Mouse (Mus musculus): ENCODE data around the gene Cntn4. TPM values are rescaled to one million over a fixed set of nuclear protein-coding genes. Genes with fewer than 3 reads are reported as not detected.

Cntn4 gene
- polyA plus RNA-seq, 1 experiment: 0.15 TPM

DNA sequence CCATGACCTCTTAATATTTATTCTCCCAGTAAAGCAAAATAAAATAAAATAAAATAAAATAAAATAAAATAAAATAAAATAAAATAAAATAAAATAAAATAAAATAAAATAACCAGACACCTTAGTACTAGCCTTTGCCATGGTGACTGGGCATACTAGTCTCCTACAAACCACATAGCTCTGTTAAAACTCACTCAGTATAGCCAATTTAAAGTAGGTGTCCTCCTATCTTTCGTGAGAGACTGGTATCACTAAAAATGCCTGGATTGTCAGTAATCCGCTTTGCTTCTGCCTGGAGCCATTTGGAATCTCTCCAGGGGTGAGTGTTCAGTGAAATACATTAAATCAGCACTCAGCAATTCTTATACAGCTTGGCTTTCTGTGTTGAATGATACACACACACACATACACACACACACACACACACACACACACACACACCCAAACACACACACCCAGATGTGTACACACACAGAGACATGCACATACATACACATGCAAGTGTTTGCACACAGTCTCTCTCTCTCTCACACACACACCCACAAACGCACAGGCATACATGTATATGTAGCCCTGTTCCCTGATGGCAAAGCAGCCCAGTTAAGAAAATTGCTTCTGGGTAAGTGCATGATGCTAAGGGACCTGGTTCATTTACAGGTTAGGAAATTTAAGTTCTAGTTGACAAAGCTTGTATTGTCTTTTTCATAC lies 776.8 kb downstream of the Cntn4 start:
- no peak for TF ChIP-seq CTCF (IDR thresholded peaks at IDR 0.05; ENCODE audit: control insufficient read depth, insufficient read depth, insufficient replicate concordance, low read depth, low read length)
- TF ChIP-seq POLR2A (IDR thresholded peaks at IDR 0.05; ENCODE audit: control insufficient read depth, low read depth, low read length): no peak
- Histone ChIP-seq H3K36me3 (ENCODE audit: control insufficient read depth, insufficient read depth, low read length) (no peaks in the 10 kb centered on the region), H3K4me3 (ENCODE audit: control insufficient read depth, low read depth, low read length) (no peak overlapping the region), H3K27ac (ENCODE audit: control insufficient read depth, insufficient read depth, low read depth, low read length) (no peak overlapping the region), H3K4me1 (ENCODE audit: control insufficient read depth, insufficient read depth, low read length) (no peaks in the 10 kb centered on the region), H3K27me3 (ENCODE audit: control insufficient read depth, insufficient read depth, low read length) (no peaks in the 10 kb centered on the region)

GRCm38 (mm10) chr6:106455616-106456015 lies 778.2 kb downstream of the Cntn4 start:
- H3K4me1 ChIP-seq (ENCODE audit: control insufficient read depth, insufficient read depth, low read length): no peaks in the 10 kb centered on the region
- no peak overlapping the region for H3K27ac ChIP-seq (ENCODE audit: control insufficient read depth, insufficient read depth, low read depth, low read length)
- no peak overlapping the region for H3K4me3 ChIP-seq (ENCODE audit: control insufficient read depth, low read depth, low read length)
- TF ChIP-seq CTCF (IDR thresholded peaks at IDR 0.05; ENCODE audit: control insufficient read depth, insufficient read depth, insufficient replicate concordance, low read depth, low read length) (no peak), POLR2A (IDR thresholded peaks at IDR 0.05; ENCODE audit: control insufficient read depth, low read depth, low read length) (no peak)
- no peaks in the 10 kb centered on the region for H3K27me3 ChIP-seq (ENCODE audit: control insufficient read depth, insufficient read depth, low read length)
- no peaks in the 10 kb centered on the region for H3K36me3 ChIP-seq (ENCODE audit: control insufficient read depth, insufficient read depth, low read length)

DNA sequence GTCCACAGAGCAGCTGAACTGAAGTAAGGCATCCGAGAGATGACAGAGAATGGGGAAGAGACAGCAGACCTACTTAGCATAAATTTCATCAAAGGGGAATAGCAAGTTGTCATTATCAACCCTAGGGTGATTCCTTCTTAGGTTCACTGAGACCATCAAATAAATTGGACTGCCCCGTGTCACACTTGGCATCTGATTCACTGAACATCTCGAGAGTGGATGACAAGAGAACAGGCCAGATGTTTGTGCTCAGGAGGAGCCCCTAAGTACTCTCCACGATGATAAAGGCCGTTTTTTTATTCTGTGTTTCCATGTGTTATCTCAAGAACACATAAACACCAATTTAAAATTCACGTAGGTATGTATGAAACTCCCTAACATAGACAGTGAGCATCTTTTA lies 780.7 kb downstream of the Cntn4 start:
- Histone ChIP-seq H3K36me3 (ENCODE audit: control insufficient read depth, insufficient read depth, low read length) (no peaks in the 10 kb centered on the region), H3K4me1 (ENCODE audit: control insufficient read depth, insufficient read depth, low read length) (no peaks in the 10 kb centered on the region), H3K27ac (ENCODE audit: control insufficient read depth, insufficient read depth, low read depth, low read length) (no peak overlapping the region), H3K27me3 (ENCODE audit: control insufficient read depth, insufficient read depth, low read length) (no peaks in the 10 kb centered on the region), H3K4me3 (ENCODE audit: control insufficient read depth, low read depth, low read length) (no peak overlapping the region)
- no peak for TF ChIP-seq POLR2A (IDR thresholded peaks at IDR 0.05; ENCODE audit: control insufficient read depth, low read depth, low read length)
- TF ChIP-seq CTCF (IDR thresholded peaks at IDR 0.05; ENCODE audit: control insufficient read depth, insufficient read depth, insufficient replicate concordance, low read depth, low read length): no peak

DNA sequence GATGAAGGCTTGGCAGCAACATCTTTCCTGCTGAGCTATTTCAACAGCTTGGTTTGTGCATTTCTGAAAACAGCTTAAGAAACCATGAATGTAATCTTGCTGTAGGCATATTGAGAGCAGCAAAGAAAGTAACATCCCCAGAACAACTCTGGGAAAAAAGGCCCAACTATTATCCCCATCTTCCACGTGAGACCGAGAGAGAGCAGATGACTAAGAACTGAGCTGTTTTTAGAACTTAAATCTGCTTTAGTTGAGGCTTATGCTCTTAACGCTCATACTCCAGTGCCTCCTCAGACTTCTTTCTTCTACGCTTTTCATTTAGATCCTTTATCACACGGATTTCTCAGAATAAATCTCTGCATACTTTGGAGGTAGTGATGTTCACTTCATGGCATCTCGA lies 784.9 kb downstream of the Cntn4 start:
- H3K4me3 ChIP-seq (ENCODE audit: control insufficient read depth, low read depth, low read length): no peak overlapping the region
- H3K27ac ChIP-seq (ENCODE audit: control insufficient read depth, insufficient read depth, low read depth, low read length): no peak overlapping the region
- no peak for TF ChIP-seq CTCF (IDR thresholded peaks at IDR 0.05; ENCODE audit: control insufficient read depth, insufficient read depth, insufficient replicate concordance, low read depth, low read length)
- no peak for TF ChIP-seq POLR2A (IDR thresholded peaks at IDR 0.05; ENCODE audit: control insufficient read depth, low read depth, low read length)
- no peaks in the 10 kb centered on the region for H3K27me3 ChIP-seq (ENCODE audit: control insufficient read depth, insufficient read depth, low read length)
- H3K4me1 ChIP-seq (ENCODE audit: control insufficient read depth, insufficient read depth, low read length): no peaks in the 10 kb centered on the region
- H3K36me3 ChIP-seq (ENCODE audit: control insufficient read depth, insufficient read depth, low read length): no peaks in the 10 kb centered on the region

GRCm38 (mm10) chr6:106463857-106464256 lies 786.4 kb downstream of the Cntn4 start:
- H3K4me3 ChIP-seq (ENCODE audit: control insufficient read depth, low read depth, low read length): no peak overlapping the region
- H3K27me3 ChIP-seq (ENCODE audit: control insufficient read depth, insufficient read depth, low read length): no peaks in the 10 kb centered on the region
- no peak overlapping the region for H3K27ac ChIP-seq (ENCODE audit: control insufficient read depth, insufficient read depth, low read depth, low read length)
- no peaks in the 10 kb centered on the region for H3K36me3 ChIP-seq (ENCODE audit: control insufficient read depth, insufficient read depth, low read length)
- H3K4me1 ChIP-seq (ENCODE audit: control insufficient read depth, insufficient read depth, low read length): no peaks in the 10 kb centered on the region
- no peak for TF ChIP-seq CTCF (IDR thresholded peaks at IDR 0.05; ENCODE audit: control insufficient read depth, insufficient read depth, insufficient replicate concordance, low read depth, low read length)
- no peak for TF ChIP-seq POLR2A (IDR thresholded peaks at IDR 0.05; ENCODE audit: control insufficient read depth, low read depth, low read length)

DNA sequence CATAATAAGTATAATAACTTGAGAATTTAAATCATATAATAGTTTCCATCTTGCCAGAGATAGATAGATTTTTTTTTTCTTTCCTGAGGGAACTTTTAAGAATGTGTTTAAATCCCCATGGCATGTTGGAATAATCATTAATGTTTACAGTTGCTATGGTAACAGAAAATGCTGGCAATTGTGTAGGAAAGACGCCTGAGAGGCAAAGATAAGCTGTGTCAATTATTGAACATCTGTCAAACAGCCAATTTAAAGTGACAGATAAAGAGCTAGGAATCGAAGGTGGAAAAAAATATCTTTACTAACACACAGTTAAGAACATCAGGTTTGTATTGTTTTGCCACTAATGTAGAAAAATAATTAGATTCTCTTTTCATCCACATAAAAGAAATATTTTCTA lies 788.3 kb downstream of the Cntn4 start:
- H3K36me3 ChIP-seq (ENCODE audit: control insufficient read depth, insufficient read depth, low read length): no peaks in the 10 kb centered on the region
- H3K4me3 ChIP-seq (ENCODE audit: control insufficient read depth, low read depth, low read length): no peak overlapping the region
- H3K4me1 ChIP-seq (ENCODE audit: control insufficient read depth, insufficient read depth, low read length): no peaks in the 10 kb centered on the region
- TF ChIP-seq POLR2A (IDR thresholded peaks at IDR 0.05; ENCODE audit: control insufficient read depth, low read depth, low read length) (no peak), CTCF (IDR thresholded peaks at IDR 0.05; ENCODE audit: control insufficient read depth, insufficient read depth, insufficient replicate concordance, low read depth, low read length) (no peak)
- no peaks in the 10 kb centered on the region for H3K27me3 ChIP-seq (ENCODE audit: control insufficient read depth, insufficient read depth, low read length)
- no peak overlapping the region for H3K27ac ChIP-seq (ENCODE audit: control insufficient read depth, insufficient read depth, low read depth, low read length)

DNA sequence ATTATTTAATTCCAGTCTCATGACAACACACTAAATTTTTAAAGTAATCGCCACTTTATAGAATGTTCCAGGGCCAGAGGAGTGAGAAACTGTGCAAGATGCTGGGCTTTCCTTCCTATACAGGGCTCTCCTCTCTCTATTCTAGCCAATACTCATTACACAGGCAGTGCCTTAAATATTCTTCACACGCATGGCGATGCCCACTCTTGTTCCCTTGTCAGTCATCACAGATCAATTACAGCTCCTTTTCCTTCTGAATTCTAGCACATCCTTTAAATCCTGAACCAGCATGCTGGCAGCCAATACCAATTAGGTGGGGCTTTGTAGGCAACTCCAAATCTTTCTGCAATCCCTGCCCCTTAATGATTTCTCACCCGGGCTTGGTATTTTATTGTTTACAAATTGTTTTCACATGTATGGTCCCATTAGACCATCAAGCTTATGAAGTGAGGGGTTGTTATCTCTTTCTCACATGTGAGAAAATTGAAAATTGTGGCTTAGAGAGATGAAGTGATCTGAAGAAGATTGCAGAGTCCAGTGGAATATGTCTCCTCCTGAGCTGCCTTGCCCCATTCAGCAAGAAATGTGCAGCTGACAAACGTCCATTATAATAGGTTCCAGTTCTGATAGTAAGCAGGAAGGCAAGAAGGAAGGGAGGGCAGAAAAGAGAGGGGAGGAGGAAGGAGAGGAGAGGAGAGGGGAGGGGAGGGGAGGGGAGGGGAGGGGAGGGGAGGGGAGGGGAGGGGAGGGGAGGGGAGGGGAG lies 789.0 kb downstream of the Cntn4 start:
- Histone ChIP-seq H3K4me3 (ENCODE audit: control insufficient read depth, low read depth, low read length) (no peak overlapping the region), H3K27ac (ENCODE audit: control insufficient read depth, insufficient read depth, low read depth, low read length) (no peak overlapping the region), H3K27me3 (ENCODE audit: control insufficient read depth, insufficient read depth, low read length) (no peaks in the 10 kb centered on the region), H3K4me1 (ENCODE audit: control insufficient read depth, insufficient read depth, low read length) (no peaks in the 10 kb centered on the region), H3K36me3 (ENCODE audit: control insufficient read depth, insufficient read depth, low read length) (no peaks in the 10 kb centered on the region)
- no peak for TF ChIP-seq CTCF (IDR thresholded peaks at IDR 0.05; ENCODE audit: control insufficient read depth, insufficient read depth, insufficient replicate concordance, low read depth, low read length)
